Mouse (Mus musculus): ENCODE measurements around the gene Capza2. TPM values are rescaled to one million over a fixed set of nuclear protein-coding genes. Genes with fewer than 3 reads are reported as not detected.

Gene Capza2
- polyA plus RNA-seq, 1 experiment from 2014 or later = 167 TPM

DNA sequence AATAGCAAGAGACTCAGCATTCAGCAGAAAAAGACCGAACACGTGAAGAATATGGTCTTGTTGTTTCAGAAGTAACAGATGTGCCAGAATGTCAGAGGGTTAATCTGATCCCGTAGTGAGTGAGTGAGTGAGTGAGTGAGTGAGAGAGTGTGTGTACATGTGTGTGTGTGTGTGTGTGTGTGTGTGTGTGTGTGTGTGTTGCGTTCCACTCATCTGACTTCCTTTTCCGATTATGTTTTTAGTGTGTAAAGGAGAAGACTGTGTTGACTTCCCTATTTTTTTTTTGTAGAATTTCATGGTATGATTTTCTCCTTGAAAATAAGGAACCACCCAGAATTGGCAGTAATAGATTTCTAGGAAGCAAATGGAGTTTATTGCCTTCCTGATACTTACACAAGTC lies 52.6 kb downstream of the Capza2 start:
- no peak overlapping the region for H3K9ac ChIP-seq (ENCODE audit: low read length)
- WGBS = 50% methylated on average over 5 of the region's 5 CpGs
- H3K4me3 ChIP-seq (ENCODE audit: low read depth, low read length) = no peak overlapping the region
- no peaks in the 10 kb centered on the region for H3K36me3 ChIP-seq (ENCODE audit: control insufficient read depth, insufficient read depth, low read length)
- no peak for DNase-seq (ENCODE audit: low spot score)
- H3K9me3 ChIP-seq (ENCODE audit: control insufficient read depth, low read length) = no peaks in the 10 kb centered on the region
- no peak overlapping the region for H3K4me2 ChIP-seq (replicated peaks; ENCODE audit: low read depth)
- H3K4me1 ChIP-seq (replicated peaks; ENCODE audit: control insufficient read depth, insufficient read depth) = no peaks in the 10 kb centered on the region
- H3K27me3 ChIP-seq (ENCODE audit: control insufficient read depth, insufficient read depth, low read length) = no peaks in the 10 kb centered on the region
- TF ChIP-seq EP300 (optimal IDR thresholded peaks at IDR 0.05) (no peak), CTCF (IDR thresholded peaks at IDR 0.05; ENCODE audit: low read depth) (no peak)
- no peak for ATAC-seq (ENCODE audit: low FRiP score, low TSS enrichment)
- H3K27ac ChIP-seq (replicated peaks) = no peak overlapping the region

DNA sequence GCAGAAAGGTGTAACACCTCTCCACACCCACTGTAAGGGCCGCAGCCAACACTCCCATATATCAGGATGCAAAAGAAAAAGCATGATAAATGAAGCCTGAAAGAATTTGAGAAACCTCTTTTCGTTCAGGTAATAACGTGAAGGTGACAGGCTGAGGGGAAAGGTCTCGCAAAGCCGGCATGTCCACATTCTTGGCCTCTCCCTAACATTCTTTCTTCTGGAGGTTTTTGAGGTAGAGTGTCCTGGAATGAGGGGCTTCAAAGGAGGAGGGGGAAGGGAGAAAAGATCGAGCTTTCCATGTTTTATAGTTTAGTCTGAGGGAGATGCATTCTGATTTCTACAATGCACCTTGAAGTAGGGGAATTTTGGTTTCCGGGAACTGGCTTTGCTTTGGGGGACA lies 56.6 kb downstream of the Capza2 start, which contains the start of gene St7:
Gene St7, plus strand, starts transcription at position 287 of the 400 bp plus-strand sequence.
- no peak for ATAC-seq (ENCODE audit: low FRiP score, low TSS enrichment)
- Histone ChIP-seq H3K9ac (ENCODE audit: low read length) (peak within 1 kb of the TSS; percentile 94), H3K27me3 (ENCODE audit: control insufficient read depth, insufficient read depth, low read length) (no peaks in the 10 kb centered on the region), H3K4me2 (replicated peaks; ENCODE audit: low read depth) (peak within 1 kb of the TSS; percentile 72), H3K4me3 (ENCODE audit: low read depth, low read length) (peak within 1 kb of the TSS; percentile 83), H3K9me3 (ENCODE audit: control insufficient read depth, low read length) (no peaks in the 10 kb centered on the region), H3K27ac (replicated peaks) (peak within 1 kb of the TSS; percentile 98), H3K4me1 (replicated peaks; ENCODE audit: control insufficient read depth, insufficient read depth) (no peaks in the 10 kb centered on the region; the same call in 1 of the 2 replicates), H3K36me3 (ENCODE audit: control insufficient read depth, insufficient read depth, low read length) (no peaks in the 10 kb centered on the region)
- DNase-seq (ENCODE audit: low spot score) = no peak
- 46% methylated on average over 7 of the region's 7 CpGs for WGBS
- TF ChIP-seq EP300 (optimal IDR thresholded peaks at IDR 0.05) (no peak), CTCF (IDR thresholded peaks at IDR 0.05; ENCODE audit: low read depth) (no peak)

DNA sequence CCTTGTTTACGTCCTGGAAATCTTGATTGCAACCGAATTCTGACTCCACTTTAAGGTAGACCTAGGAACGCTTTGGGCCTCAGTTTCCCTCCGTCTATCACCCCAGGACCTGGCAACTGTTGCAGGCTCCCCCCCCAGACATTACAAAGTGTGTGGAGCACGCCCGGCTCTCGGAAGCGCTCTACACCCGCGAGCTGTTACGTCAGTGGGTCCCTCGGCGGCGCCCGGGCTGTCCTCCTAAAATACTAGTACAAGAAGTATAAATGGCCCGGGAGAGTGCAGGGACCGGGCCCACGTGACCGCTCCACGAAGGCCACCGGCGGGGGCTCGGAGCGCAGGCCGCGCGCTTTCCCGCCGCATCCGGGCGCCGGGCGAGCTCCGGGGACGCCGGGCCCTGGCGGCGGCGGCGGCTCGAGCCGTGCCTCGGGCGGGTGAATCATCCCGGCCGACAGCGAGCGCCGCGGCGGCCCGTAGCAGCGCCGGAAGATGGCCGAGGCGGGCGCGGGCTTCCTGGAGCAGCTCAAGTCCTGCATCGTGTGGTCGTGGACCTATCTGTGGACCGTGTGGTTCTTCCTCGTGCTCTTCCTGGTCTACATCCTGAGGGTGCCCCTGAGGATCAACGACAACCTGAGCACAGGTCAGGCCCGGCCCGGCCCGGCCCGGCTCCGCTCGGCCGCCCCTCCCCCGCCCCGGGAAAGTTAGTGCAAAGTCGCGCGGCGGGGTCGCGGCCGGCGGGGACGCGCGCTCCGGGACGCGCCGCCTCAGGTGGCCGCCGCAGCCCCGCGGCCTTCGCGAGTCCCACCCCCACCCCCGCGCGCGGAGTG lies 57.9 kb downstream of the Capza2 start:
- Histone ChIP-seq H3K36me3 (ENCODE audit: control insufficient read depth, insufficient read depth, low read length) (no peaks in the 10 kb centered on the region), H3K9me3 (ENCODE audit: control insufficient read depth, low read length) (no peaks in the 10 kb centered on the region), H3K9ac (ENCODE audit: low read length) (peak overlapping the region; percentile 94), H3K4me3 (ENCODE audit: low read depth, low read length) (peak overlapping the region; percentile 83), H3K4me2 (replicated peaks; ENCODE audit: low read depth) (peak overlapping the region; percentile 72), H3K4me1 (replicated peaks; ENCODE audit: control insufficient read depth, insufficient read depth) (no peaks in the 10 kb centered on the region; the same call in 1 of the 2 replicates), H3K27ac (replicated peaks) (peak overlapping the region; percentile 98), H3K27me3 (ENCODE audit: control insufficient read depth, insufficient read depth, low read length) (no peaks in the 10 kb centered on the region)
- ATAC-seq (ENCODE audit: low FRiP score, low TSS enrichment) (peak; percentile 90), DNase-seq (ENCODE audit: low spot score) (peak; percentile 72)
- TF ChIP-seq CTCF (IDR thresholded peaks at IDR 0.05; ENCODE audit: low read depth) (no peak), EP300 (optimal IDR thresholded peaks at IDR 0.05) (no peak)
- WGBS = under 1% methylated on average over 60 of the region's 97 CpGs

DNA sequence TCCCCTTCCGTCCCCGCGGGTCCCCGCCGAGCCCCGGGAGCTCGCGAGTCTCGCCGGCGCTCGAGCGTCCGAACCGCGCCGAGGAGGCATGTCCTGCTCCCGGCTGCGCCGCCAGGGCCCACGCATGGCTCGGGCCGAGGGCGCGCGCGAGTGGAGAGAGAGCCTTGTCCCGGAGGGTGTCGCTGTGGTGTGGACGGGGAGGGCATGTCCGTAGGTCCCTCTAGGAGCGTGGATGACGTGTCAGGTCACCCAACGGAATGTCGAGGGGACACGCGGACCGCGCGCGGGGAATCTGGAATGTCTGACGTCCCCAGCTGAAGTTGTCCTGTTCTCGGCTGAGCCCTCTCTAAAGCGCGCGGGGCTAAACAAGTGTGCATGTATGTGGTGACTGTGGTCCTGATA lies 58.5 kb downstream of the Capza2 start:
- Histone ChIP-seq H3K4me3 (ENCODE audit: low read depth, low read length) (peak overlapping the region; percentile 83), H3K4me2 (replicated peaks; ENCODE audit: low read depth) (peak overlapping the region; percentile 72), H3K27ac (replicated peaks) (peak overlapping the region; percentile 98), H3K4me1 (replicated peaks; ENCODE audit: control insufficient read depth, insufficient read depth) (no peaks in the 10 kb centered on the region; the same call in 1 of the 2 replicates), H3K9ac (ENCODE audit: low read length) (peak overlapping the region; percentile 94), H3K36me3 (ENCODE audit: control insufficient read depth, insufficient read depth, low read length) (no peaks in the 10 kb centered on the region), H3K9me3 (ENCODE audit: control insufficient read depth, low read length) (no peaks in the 10 kb centered on the region), H3K27me3 (ENCODE audit: control insufficient read depth, insufficient read depth, low read length) (no peaks in the 10 kb centered on the region)
- ATAC-seq (ENCODE audit: low FRiP score, low TSS enrichment) (peak; percentile 93), DNase-seq (ENCODE audit: low spot score) (peak; percentile 83)
- 0% methylated on average over 41 of the region's 46 CpGs for WGBS
- TF ChIP-seq EP300 (optimal IDR thresholded peaks at IDR 0.05) = no peak
- peak; percentile 71 for TF ChIP-seq CTCF (IDR thresholded peaks at IDR 0.05; ENCODE audit: low read depth)

DNA sequence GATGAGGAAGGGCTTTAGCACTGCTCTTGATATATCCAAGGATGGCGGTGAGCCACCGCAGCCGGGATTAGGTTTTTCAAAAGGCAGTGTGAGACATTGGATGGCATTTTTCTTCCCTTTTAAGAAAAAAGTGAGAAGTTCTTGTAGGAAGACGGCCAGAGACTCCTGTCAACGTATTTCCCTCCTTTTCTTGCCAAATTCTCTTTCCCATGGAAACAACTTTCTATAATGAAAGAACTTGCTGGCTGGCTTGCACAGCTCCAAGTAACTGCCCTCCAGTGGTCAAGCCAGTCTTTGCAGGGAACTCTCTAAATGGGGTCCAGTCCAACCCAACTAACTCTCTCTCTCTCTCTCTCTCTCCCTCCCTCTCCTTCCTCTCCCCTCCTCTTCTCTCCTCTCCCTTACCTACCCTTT lies 60.3 kb downstream of the Capza2 start:
- TF ChIP-seq CTCF (IDR thresholded peaks at IDR 0.05; ENCODE audit: low read depth) (peak; percentile 84), EP300 (optimal IDR thresholded peaks at IDR 0.05) (no peak)
- H3K4me1 ChIP-seq (replicated peaks; ENCODE audit: control insufficient read depth, insufficient read depth) = no peaks in the 10 kb centered on the region; the same call in 1 of the 2 replicates
- H3K27ac ChIP-seq (replicated peaks) = no peak overlapping the region
- H3K4me2 ChIP-seq (replicated peaks; ENCODE audit: low read depth) = peak overlapping the region; percentile 23
- no peak overlapping the region for H3K4me3 ChIP-seq (ENCODE audit: low read depth, low read length)
- WGBS = 48% methylated on average over 5 of the region's 5 CpGs
- no peak for ATAC-seq (ENCODE audit: low FRiP score, low TSS enrichment)
- no peaks in the 10 kb centered on the region for H3K27me3 ChIP-seq (ENCODE audit: control insufficient read depth, insufficient read depth, low read length)
- no peaks in the 10 kb centered on the region for H3K9me3 ChIP-seq (ENCODE audit: control insufficient read depth, low read length)
- H3K9ac ChIP-seq (ENCODE audit: low read length) = no peak overlapping the region
- H3K36me3 ChIP-seq (ENCODE audit: control insufficient read depth, insufficient read depth, low read length) = no peaks in the 10 kb centered on the region
- peak; percentile 66 for DNase-seq (ENCODE audit: low spot score)
